Mouse (Mus musculus): ENCODE data around the gene Myl9. TPM values are rescaled to one million over a fixed set of nuclear protein-coding genes. Genes with fewer than 3 reads are reported as not detected.
"Not testable (repeated sequence)": the region's sequence is repeated elsewhere in the genome, so short reads cannot be mapped to it uniquely, and the experiment has no call there.

Gene Myl9
- polyA plus RNA-seq, 1 experiment from 2014 or later = 41.2 TPM

DNA sequence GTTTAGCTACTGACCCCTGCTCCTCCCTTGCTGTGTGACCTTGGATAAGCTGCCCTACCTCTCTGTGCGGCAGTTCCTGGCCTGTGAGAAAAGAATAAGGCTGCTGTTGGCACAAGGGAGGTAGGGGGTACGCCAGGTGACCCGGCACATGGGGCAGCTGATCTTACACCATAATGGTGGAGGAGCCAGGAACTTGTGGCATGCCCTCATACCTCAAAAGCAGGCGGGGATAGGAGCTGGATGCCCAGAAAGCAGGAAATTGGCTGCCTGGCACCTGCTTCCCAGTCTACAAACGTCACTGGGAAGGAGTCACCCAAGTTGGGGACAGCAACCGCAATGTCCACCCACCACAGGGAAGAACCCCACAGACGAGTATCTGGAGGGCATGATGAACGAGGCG is 4.9 kb downstream of the Myl9 start:
- Histone ChIP-seq H3K27ac (no peak overlapping the region), H3K9ac (no peak overlapping the region), H3K27me3 (replicated peaks) (no peaks in the 10 kb centered on the region), H3K4me3 (no peak overlapping the region), H3K9me3 (no peaks in the 10 kb centered on the region), H3K36me3 (replicated peaks) (no peaks in the 10 kb centered on the region), H3K4me1 (peaks cover 13% of the 10 kb centered on the region), H3K4me2 (no peak overlapping the region)
- no peak for ATAC-seq (replicated peaks)
- 71% methylated on average over 9 of the region's 9 CpGs for WGBS

GRCm38 (mm10) chr2:156780752-156781151 is 5.5 kb downstream of the Myl9 start:
- no peak overlapping the region for H3K4me2 ChIP-seq

DNA sequence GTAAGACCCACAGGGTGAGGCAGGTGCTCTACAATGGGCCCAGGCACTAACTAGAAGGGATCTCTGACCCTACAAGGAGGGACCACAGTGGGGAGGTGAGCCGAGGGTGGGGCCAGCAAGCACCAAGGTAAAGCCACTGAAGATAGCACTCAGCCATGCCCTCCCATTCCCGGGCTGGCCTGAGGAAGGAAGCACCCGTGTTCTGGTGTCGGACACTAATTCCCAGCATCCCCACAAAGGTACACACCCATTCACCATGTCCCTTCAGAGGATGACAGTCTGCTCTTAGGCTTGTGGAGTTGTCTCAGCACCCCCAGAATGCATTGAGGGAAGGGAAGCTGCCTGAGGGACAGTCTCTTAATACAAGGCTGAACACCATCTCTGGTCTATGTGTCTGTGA is 6.1 kb downstream of the Myl9 start:
- no peak for ATAC-seq (replicated peaks)
- Histone ChIP-seq H3K9me3 (no peaks in the 10 kb centered on the region), H3K4me1 (peaks cover 7% of the 10 kb centered on the region; the same call in 1 of the 2 replicates), H3K4me3 (no peak overlapping the region), H3K27me3 (replicated peaks) (no peaks in the 10 kb centered on the region), H3K9ac (no peak overlapping the region), H3K36me3 (replicated peaks) (no peaks in the 10 kb centered on the region), H3K27ac (no peak overlapping the region), H3K4me2 (no peak overlapping the region)
- 84% methylated on average over 4 of the region's 4 CpGs for WGBS

More at GRCm38 (mm10) chr2:156780752-156781151, 5.5 kb downstream of the Myl9 start:
- no peaks in the 10 kb centered on the region for H3K36me3 ChIP-seq (replicated peaks)
- WGBS = 18% methylated on average over 17 of the region's 17 CpGs
- no peak overlapping the region for H3K9ac ChIP-seq
- H3K4me1 ChIP-seq = peaks cover 7% of the 10 kb centered on the region; the same call in 1 of the 2 replicates
- H3K9me3 ChIP-seq = no peaks in the 10 kb centered on the region
- ATAC-seq (replicated peaks) = no peak
- H3K4me3 ChIP-seq = no peak overlapping the region
- no peaks in the 10 kb centered on the region for H3K27me3 ChIP-seq (replicated peaks)
- H3K27ac ChIP-seq = no peak overlapping the region

DNA sequence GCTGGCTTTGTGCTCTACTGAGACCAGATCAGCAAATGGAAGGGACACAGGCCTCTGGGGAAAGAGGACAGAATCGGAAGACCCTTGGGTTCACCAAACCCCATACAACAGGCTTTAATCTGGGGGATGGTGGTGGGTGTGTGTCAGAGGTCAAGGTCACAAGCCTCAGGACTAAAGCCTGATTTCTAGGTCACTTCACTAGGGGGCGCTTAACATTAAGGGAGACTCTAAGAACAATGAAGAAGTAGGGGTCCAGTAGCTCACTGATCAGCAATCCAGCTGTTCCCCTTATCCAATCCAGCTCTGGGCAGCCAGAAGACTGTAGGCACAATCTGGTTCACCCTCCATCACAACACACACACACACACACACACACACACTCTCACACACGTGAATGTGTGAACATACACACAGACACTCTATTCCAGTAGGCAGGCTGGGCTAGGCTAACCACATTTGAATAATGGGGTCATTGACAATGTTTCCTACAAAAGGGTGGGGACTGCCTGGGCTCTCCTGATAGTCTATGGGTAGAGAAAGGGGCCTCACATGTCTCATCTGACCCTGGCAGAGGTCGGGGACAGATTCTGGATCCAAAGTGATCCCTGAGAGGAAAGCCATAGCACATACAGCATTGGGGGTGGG is 6.7 kb downstream of the Myl9 start:
- no peak for ATAC-seq (replicated peaks)
- Histone ChIP-seq H3K36me3 (replicated peaks) (no peaks in the 10 kb centered on the region), H3K4me3 (no peak overlapping the region), H3K9ac (no peak overlapping the region), H3K4me2 (no peak overlapping the region), H3K27me3 (replicated peaks) (no peaks in the 10 kb centered on the region), H3K9me3 (no peaks in the 10 kb centered on the region), H3K4me1 (peaks cover 7% of the 10 kb centered on the region; the same call in 1 of the 2 replicates), H3K27ac (no peak overlapping the region)
- 76% methylated on average over 4 of the region's 4 CpGs for WGBS

GRCm38 (mm10) chr2:156782481-156783348 is 7.5 kb downstream of the Myl9 start:
- H3K9ac ChIP-seq = no peak overlapping the region
- H3K4me2 ChIP-seq = no peak overlapping the region
- no peak overlapping the region for H3K27ac ChIP-seq
- H3K36me3 ChIP-seq (replicated peaks) = no peaks in the 10 kb centered on the region
- 81% methylated on average over 10 of the region's 10 CpGs for WGBS
- peaks cover 7% of the 10 kb centered on the region; the same call in 1 of the 2 replicates for H3K4me1 ChIP-seq
- no peak for ATAC-seq (replicated peaks)
- no peaks in the 10 kb centered on the region for H3K27me3 ChIP-seq (replicated peaks)
- H3K4me3 ChIP-seq = no peak overlapping the region
- no peaks in the 10 kb centered on the region for H3K9me3 ChIP-seq

DNA sequence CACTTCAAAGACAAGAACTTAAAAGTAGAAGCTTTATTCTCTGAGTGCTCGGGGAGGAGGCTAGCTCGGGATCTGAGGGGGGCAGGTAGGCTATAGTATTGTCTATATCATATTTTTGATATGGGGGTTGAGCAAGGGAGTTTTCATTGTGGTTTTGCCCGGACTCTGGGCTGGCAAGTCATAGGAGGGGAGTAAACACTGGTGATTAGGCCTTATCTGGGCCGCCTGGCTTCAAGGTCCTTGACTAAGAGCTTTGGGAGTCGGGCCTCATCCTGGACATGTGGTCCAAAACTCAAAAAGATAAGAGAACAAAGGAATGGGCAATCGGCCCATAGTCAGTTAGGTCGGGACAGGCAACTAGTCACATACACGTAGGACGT is 8.1 kb downstream of the Myl9 start:
- Histone ChIP-seq H3K36me3 (replicated peaks) (no peaks in the 10 kb centered on the region), H3K4me3 (no peak overlapping the region), H3K4me2 (no peak overlapping the region), H3K4me1 (peaks cover 7% of the 10 kb centered on the region; the same call in 1 of the 2 replicates), H3K9me3 (no peaks in the 10 kb centered on the region), H3K27ac (no peak overlapping the region), H3K27me3 (replicated peaks) (no peaks in the 10 kb centered on the region), H3K9ac (no peak overlapping the region)
- ATAC-seq (replicated peaks) = no peak
- 82% methylated on average over 9 of the region's 9 CpGs for WGBS

DNA sequence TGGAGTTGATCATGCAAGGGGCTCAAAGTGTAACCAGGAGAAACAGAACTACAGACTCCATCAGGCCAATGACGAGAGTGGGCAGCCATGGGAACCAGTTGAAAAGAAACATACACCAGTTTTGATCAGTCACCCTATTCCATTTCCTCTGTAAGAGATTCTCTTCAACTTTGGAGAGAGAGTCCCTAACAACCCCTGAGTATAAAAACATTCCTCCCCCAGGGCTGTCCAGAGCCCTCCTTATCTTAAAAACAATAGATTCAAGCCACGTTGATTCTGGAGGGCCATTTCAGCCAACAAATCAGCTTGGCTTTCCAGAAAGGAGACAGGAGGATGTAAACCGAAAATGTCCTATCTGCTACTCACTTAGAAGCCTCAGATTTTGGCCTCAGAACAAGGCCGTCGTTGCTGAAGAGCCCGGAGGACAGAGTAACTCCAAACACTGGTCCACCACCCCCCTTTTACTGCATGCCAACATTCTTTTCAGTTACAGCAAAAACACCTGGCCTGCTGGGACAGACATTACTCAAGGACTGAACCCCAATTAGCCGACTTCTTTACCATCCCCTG is 8.9 kb downstream of the Myl9 start:
- 80% methylated on average over 7 of the region's 7 CpGs for WGBS
- H3K9me3 ChIP-seq = no peaks in the 10 kb centered on the region
- H3K4me3 ChIP-seq = no peak overlapping the region
- no peaks in the 10 kb centered on the region for H3K36me3 ChIP-seq (replicated peaks)
- H3K4me2 ChIP-seq = no peak overlapping the region
- no peak overlapping the region for H3K27ac ChIP-seq
- ATAC-seq (replicated peaks) = no peak
- peaks cover 7% of the 10 kb centered on the region; the same call in 1 of the 2 replicates for H3K4me1 ChIP-seq
- H3K9ac ChIP-seq = no peak overlapping the region
- H3K27me3 ChIP-seq (replicated peaks) = no peaks in the 10 kb centered on the region

- Histone ChIP-seq H3K9me3 (no peaks in the 10 kb centered on the region), H3K4me1 (peaks cover 7% of the 10 kb centered on the region; the same call in 1 of the 2 replicates), H3K27ac (no peak overlapping the region), H3K9ac (no peak overlapping the region), H3K4me3 (no peak overlapping the region), H3K27me3 (replicated peaks) (no peaks in the 10 kb centered on the region), H3K4me2 (no peak overlapping the region), H3K36me3 (replicated peaks) (no peaks in the 10 kb centered on the region)
- 87% methylated on average over 2 of the region's 2 CpGs for WGBS
- ATAC-seq (replicated peaks) = no peak
These were observed 9.7 kb downstream of the Myl9 start for GRCm38 (mm10) chr2:156784891-156785290.

- not testable (repeated sequence) for H3K4me2 ChIP-seq; ATAC-seq (replicated peaks); H3K9me3 ChIP-seq; H3K36me3 ChIP-seq (replicated peaks); H3K4me1 ChIP-seq; H3K9ac ChIP-seq; H3K4me3 ChIP-seq; H3K27me3 ChIP-seq (replicated peaks); H3K27ac ChIP-seq
These were observed 11.1 kb downstream of the Myl9 start for GRCm38 (mm10) chr2:156786369-156786768.

DNA sequence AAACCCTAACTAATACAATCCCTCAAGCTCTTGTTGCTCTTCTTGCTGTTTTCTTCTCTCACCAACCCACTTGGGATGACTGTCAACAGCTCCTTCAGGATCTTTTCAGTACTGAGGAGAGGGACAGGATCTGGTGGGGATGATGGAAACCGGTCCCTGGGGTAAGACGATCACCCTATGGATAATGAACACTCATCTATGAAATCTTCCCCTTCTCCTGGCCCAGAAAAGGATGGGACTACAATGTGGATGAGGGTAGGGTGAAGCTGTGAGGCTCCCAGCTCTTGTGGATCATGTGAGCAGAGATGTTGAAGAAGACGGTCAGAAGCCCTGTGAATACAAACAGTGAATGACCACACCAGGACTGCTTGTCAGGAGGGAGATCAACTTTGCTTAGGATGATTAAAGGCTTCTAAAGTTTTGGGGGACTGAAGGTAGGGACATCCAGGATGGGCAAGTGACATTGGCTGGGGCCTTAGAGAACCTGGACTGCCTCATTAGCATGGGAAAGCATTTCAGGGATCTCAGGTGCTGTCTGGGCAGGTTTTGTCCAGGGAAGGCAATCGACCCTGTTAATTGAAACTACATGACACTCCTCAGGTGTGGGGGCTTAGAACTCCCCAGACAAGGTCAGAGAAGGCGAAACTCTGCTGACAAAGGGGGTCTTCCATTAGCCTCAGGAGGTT is 12.0 kb downstream of the Myl9 start:
- no peak overlapping the region for H3K9ac ChIP-seq
- WGBS = 92% methylated on average over 5 of the region's 5 CpGs
- no peaks in the 10 kb centered on the region for H3K4me1 ChIP-seq

GRCm38 (mm10) chr2:156787776-156788105 is 12.5 kb downstream of the Myl9 start:
- H3K27me3 ChIP-seq (replicated peaks) = no peaks in the 10 kb centered on the region
- H3K9me3 ChIP-seq = peaks cover 11% of the 10 kb centered on the region; the same call in 1 of the 2 replicates
- no peaks in the 10 kb centered on the region for H3K4me1 ChIP-seq
- H3K27ac ChIP-seq = no peak overlapping the region
- no peaks in the 10 kb centered on the region for H3K36me3 ChIP-seq (replicated peaks)
- no peak overlapping the region for H3K4me2 ChIP-seq
- ATAC-seq (replicated peaks) = no peak
- no peak overlapping the region for H3K9ac ChIP-seq
- 46% methylated on average over 3 of the region's 3 CpGs for WGBS
- H3K4me3 ChIP-seq = no peak overlapping the region

More for the DNA sequence above, 12.0 kb downstream of the Myl9 start:
- Histone ChIP-seq H3K27ac (no peak overlapping the region), H3K4me2 (no peak overlapping the region), H3K27me3 (replicated peaks) (no peaks in the 10 kb centered on the region), H3K9me3 (peaks cover 8% of the 10 kb centered on the region; the same call in 1 of the 2 replicates), H3K36me3 (replicated peaks) (no peaks in the 10 kb centered on the region), H3K4me3 (no peak overlapping the region)
- ATAC-seq (replicated peaks) = no peak

DNA sequence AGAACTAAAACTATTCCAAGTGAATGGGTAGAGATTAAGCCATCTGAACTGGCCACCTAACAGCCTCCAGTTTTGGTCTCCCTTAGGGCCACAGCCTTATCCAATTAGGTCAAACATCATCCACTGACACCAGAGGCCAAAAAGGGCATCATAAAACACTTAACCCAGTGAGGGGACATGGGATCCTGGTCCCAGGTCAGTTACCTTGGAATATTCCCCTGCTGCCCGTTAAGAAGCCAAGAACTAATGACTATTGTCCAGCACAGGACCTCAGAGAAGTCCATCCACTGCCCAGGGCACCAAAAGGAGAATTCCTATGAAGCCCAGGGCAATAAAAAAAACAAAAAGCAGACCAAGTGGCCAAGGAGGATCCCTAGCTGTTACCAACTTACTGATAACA is 13.6 kb downstream of the Myl9 start:
- ATAC-seq (replicated peaks) = no peak
- Histone ChIP-seq H3K27me3 (replicated peaks) (no peaks in the 10 kb centered on the region), H3K36me3 (replicated peaks) (no peaks in the 10 kb centered on the region), H3K9me3 (peaks cover 11% of the 10 kb centered on the region; the same call in 1 of the 2 replicates), H3K27ac (no peak overlapping the region), H3K4me2 (no peak overlapping the region), H3K4me3 (no peak overlapping the region), H3K4me1 (no peaks in the 10 kb centered on the region), H3K9ac (no peak overlapping the region)
- WGBS = 62% methylated on average over 1 of the region's 1 CpGs

All from midbrain, embryonic 15.5 days (tissue).